Mouse (Mus musculus): ENCODE measurements at regions not wholly inside any gene's neighbourhood (a gene's known extent, or its start where the extent isn't known, plus 50 kb on each side); places are given as distances from the start of the nearest gene placed in this dataset.

- TF ChIP-seq CTCF (IDR thresholded peaks at IDR 0.05; ENCODE audit: insufficient read depth, low read depth, low read length) (no peak), POLR2A (IDR thresholded peaks at IDR 0.05; ENCODE audit: insufficient read depth, low read depth, low read length) (no peak)
Observed at GRCm38 (mm10) chr6:100139809-100140208, 147.5 kb downstream of the Rybp start.

Data from olfactory bulb, adult 2 months (tissue).